Mouse (Mus musculus) spleen, postnatal 0 days (tissue): ENCODE results near the gene Resf1. TPM values are rescaled to one million over a fixed set of nuclear protein-coding genes. Genes with fewer than 3 reads are reported as not detected.

ENCODE experiments used
- polyA plus RNA-seq: library from polyadenylated mRNA; unstranded; fragments of >200 nt; fragmentation: Nextera tagmentation; extraction: Ambion mirVana; gene quantifications from 2 replicates; pipeline ENCODE4 v1.2.1, GENCODE M21; 2015

The Resf1 gene
- 45.2 and 59.3 TPM in 2 replicates for polyA plus RNA-seq

DNA sequence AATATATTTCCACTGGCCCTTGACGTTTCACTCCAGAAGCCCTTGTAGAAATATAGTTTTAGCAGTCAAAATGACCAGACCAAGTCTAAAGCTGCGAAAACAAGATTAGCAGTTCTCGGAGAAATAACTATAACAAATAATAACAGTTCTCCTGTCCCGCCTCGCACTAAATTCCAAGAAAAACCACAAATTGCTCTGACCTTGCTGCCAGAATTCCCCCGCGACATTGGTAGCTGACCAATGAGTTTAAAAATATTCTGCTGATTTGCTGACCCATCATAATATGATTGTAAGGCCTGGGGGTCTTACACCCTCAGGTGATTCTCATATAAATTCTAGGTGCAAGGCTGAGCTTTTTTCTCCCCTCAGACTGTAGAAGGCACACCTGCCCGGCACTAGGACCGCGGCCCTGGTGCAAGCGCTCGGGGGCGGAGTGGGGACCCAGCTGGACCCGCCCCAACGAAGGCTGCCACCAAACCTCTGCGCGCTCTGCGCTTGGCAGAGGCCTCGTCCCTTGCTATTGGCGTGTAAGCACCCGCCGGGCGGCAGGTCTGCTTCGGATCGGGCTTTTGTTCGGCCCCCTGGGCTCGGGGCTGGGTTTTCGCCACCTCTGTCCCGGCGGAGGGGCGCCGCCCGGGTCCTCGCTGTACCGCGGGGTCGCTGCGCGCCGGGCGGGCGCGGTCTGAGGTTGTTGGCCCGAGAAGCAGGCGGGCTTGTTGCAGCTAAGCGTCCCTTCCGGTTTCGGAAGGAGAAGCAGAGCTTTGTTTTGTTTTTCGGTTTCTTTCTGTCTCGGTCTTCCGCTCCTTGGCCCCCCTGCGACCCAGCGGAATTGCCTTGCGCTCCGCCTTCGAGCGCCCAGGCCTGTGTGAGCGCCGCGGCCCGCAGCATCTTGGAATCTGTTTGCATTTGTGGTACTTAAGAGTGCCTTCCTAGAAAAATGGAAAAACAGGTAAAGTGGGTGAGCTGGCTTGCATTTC, at the start of gene Resf1:
Gene Resf1, plus strand, starts transcription at position 459 of the 977 bp plus-strand sequence.

Other genes with a start within 250 kb of the Resf1 start
- gene Dennd5b, start 207.7 kb upstream of the Resf1 start, polyA plus RNA-seq = 1.4 and 1.9 TPM in 2 replicates
- gene Gm10203, start 179.2 kb upstream of the Resf1 start, polyA plus RNA-seq = not detected in 2 replicates
- gene Etfbkmt, start 169.6 kb upstream of the Resf1 start, polyA plus RNA-seq = 18.6 and 18.8 TPM in 2 replicates
- gene Amn1, start 120.7 kb upstream of the Resf1 start, polyA plus RNA-seq = 11.6 and 12.8 TPM in 2 replicates
- 1.4 and 1.5 TPM in 2 replicates for gene Bicd1, start 99.5 kb downstream of the Resf1 start, polyA plus RNA-seq